Mouse (Mus musculus): ENCODE results near the gene Ucn3.

- no peak for TF ChIP-seq GATA1 (IDR thresholded peaks at IDR 0.05; ENCODE audit: borderline replicate concordance, low read length)
- no peak for TF ChIP-seq FLI1 (IDR thresholded peaks at IDR 0.05; ENCODE audit: low read length)
Observed at GRCm38 (mm10) chr13:3894549-3894948, 50.6 kb downstream of the Ucn3 start.
